Mouse (Mus musculus) midbrain, embryonic 16.5 days (tissue): ENCODE measurements around the gene Recql5. TPM values are rescaled to one million over a fixed set of nuclear protein-coding genes. Genes with fewer than 3 reads are reported as not detected.

Experiments used
- ATAC-seq: fragments of 200-750 bp; cut with Nextera tagmentation; 2 replicates; pipeline ENCODE4 v1.8.0; 2017; ENCODE audit warnings: moderate TSS enrichment
- H3K27ac ChIP-seq: fragments of 300-500 bp; sonication (generic); 2 replicates; pipeline ENCODE4 v1.5.1; 2014; ENCODE audit warnings: mild to moderate bottlenecking, low read length, mixed read lengths
- H3K27me3 ChIP-seq: fragments of 300-500 bp; sonication (generic); 2 replicates; pipeline ENCODE4 v1.6.1; 2014; ENCODE audit warnings: low read depth, low read length, mixed read lengths; ENCODE audit not compliant: control insufficient read depth, insufficient read depth
- H3K36me3 ChIP-seq: fragments of 300-500 bp; sonication (generic); 2 replicates; pipeline ENCODE4 v1.6.1; 2014; ENCODE audit warnings: mild to moderate bottlenecking, low read length, moderate library complexity, mixed read lengths; ENCODE audit not compliant: control insufficient read depth, insufficient read depth
- H3K4me1 ChIP-seq: fragments of 300-500 bp; sonication (generic); 2 replicates; pipeline ENCODE4 v1.6.1; 2014; ENCODE audit warnings: mild to moderate bottlenecking, low read length, mixed read lengths; ENCODE audit not compliant: control insufficient read depth, insufficient read depth
- H3K4me2 ChIP-seq: fragments of 300-500 bp; sonication (generic); 2 replicates; pipeline ENCODE4 v1.6.1; 2014; ENCODE audit warnings: mild to moderate bottlenecking, low read length, mixed read lengths
- H3K4me3 ChIP-seq: fragments of 300-500 bp; sonication (generic); 2 replicates; pipeline ENCODE4 v1.5.1; 2014; ENCODE audit warnings: low read depth, mild to moderate bottlenecking, low read length, moderate library complexity, mixed read lengths
- H3K9ac ChIP-seq: fragments of 300-500 bp; sonication (generic); 2 replicates; pipeline ENCODE4 v1.6.1; 2014; ENCODE audit warnings: low read depth, low read length, mixed read lengths
- H3K9me3 ChIP-seq: fragments of 300-500 bp; sonication (generic); replicated peaks from 2 replicates; pipeline ENCODE4 v1.6.1; 2014; ENCODE audit warnings: mild to moderate bottlenecking, low read length, mixed read lengths; ENCODE audit not compliant: control insufficient read depth, poor library complexity, severe bottlenecking
- WGBS: fragments of 180-500 bp; shearing (Covaris S2); extraction: QIAGEN DNeasy Blood & Tissue Kit; methylation state at CpG from one replicate; pipeline ENCODE4 v1.1.7; 2014; 5-methylcytosine and 5-hydroxymethylcytosine counted together
- polyA plus RNA-seq: library from polyadenylated mRNA; unstranded; fragments of >200 nt; fragmentation: Nextera tagmentation; extraction: Ambion mirVana; gene quantifications from 2 replicates; pipeline ENCODE4 v1.2.1, GENCODE M21; 2015

Gene Recql5
- polyA plus RNA-seq, 1 experiment from 2014 or later: 25.2 TPM

DNA sequence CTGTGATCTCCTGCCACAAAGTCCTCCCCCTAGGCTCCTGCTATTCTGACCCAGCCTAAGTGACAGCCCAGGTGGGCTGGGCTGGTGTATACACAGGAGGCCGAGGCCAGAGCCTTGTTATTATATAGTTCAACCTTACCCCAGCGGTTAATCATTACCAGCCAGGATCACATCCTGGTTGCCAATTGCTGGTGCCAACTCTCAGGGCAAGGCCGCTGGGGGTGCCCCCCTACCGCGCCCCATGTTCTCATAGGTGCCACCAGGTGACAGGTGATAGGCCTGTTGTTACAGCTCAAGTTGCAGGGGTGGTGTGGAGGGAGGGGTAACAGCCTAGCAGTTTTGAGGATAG, 89.4 kb downstream of the Recql5 start:
- 94% methylated on average over 5 of the region's 5 CpGs for WGBS
- Histone ChIP-seq H3K4me1 (no peaks in the 10 kb centered on the region), H3K4me3 (no peak overlapping the region), H3K9me3 (no peaks in the 10 kb centered on the region), H3K4me2 (no peak overlapping the region), H3K27ac (no peak overlapping the region), H3K9ac (no peak overlapping the region), H3K36me3 (no peaks in the 10 kb centered on the region), H3K27me3 (no peaks in the 10 kb centered on the region)
- ATAC-seq: no peak

DNA sequence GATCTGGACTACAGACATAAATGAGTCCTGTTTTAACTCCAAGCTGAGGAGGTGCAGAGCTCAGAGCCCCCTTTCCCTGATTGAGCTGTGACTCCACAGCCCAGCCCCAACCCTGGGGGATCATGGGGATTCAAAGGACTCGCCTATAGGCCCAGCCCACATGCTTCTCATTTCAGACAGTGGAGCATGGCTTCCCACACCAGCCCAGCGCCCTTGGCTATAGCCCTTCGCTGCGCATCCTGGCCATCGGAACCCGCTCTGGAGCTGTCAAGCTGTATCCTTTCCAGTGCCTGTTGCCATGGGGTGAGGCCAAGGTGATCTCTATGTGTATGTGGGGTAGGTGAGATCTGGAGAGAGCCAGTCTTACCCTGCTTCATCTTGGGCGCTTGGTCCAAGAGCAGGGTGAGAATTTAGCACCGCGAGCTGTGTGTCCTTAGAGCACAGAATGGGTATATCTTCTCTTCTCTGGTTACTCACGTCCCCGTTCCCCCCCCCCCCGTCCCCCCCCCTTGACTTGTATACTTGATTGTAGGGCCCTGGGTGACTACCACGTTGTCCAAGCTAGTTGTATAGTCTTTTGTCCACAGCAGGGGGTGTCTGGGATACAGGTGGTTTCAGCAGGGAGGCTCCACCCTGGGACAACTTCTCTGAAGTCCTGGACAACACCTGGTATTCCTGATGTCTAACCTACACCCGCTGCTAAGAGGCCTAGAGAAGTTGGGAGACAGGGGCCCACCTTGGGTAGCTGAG, 90.0 kb downstream of the Recql5 start:
- Histone ChIP-seq H3K9ac (no peak overlapping the region), H3K27me3 (no peaks in the 10 kb centered on the region)
- 80% methylated on average over 11 of the region's 14 CpGs for WGBS

More for the DNA sequence above, 90.0 kb downstream of the Recql5 start:
- no peak overlapping the region for H3K4me2 ChIP-seq
- H3K4me1 ChIP-seq: no peaks in the 10 kb centered on the region
- no peak overlapping the region for H3K27ac ChIP-seq
- H3K9me3 ChIP-seq: no peaks in the 10 kb centered on the region
- no peaks in the 10 kb centered on the region for H3K36me3 ChIP-seq
- H3K4me3 ChIP-seq: no peak overlapping the region
- no peak for ATAC-seq

Other genes with a start within 250 kb of the Recql5 start
- gene Grb2, start 224.9 kb downstream of the Recql5 start, polyA plus RNA-seq: 177 and 196 TPM in 2 replicates
- 25.1 and 25.6 TPM in 2 replicates for gene Tmem94, start 168.0 kb downstream of the Recql5 start, polyA plus RNA-seq
- gene Caskin2, start 119.8 kb downstream of the Recql5 start, polyA plus RNA-seq: 7.6 and 8.9 TPM in 2 replicates
- 23.7 and 24.2 TPM in 2 replicates for gene Tsen54, start 118.8 kb downstream of the Recql5 start, polyA plus RNA-seq
- 0.82 and 1.0 TPM in 2 replicates for gene Llgl2, start 109.4 kb downstream of the Recql5 start, polyA plus RNA-seq
- 0.09 TPM in 1 of 2 replicates, not detected in the other for gene Myo15b, start 75.1 kb downstream of the Recql5 start, polyA plus RNA-seq
- 1.4 and 1.5 TPM in 2 replicates for gene Smim5, start 33.5 kb downstream of the Recql5 start, polyA plus RNA-seq
- gene Smim6, start 21.5 kb downstream of the Recql5 start, polyA plus RNA-seq: 0.44 and 0.87 TPM in 2 replicates
- 49.0 and 51.5 TPM in 2 replicates for gene Sap30bp, start 195 bp downstream of the Recql5 start, polyA plus RNA-seq
- 0.57 and 0.64 TPM in 2 replicates for gene Itgb4, start 41.2 kb upstream of the Recql5 start, polyA plus RNA-seq
- gene Galk1, start 79.2 kb upstream of the Recql5 start, polyA plus RNA-seq: 57.2 and 64.1 TPM in 2 replicates
- 2,051 and 2,173 TPM in 2 replicates for gene H3f3b, start 94.5 kb upstream of the Recql5 start, polyA plus RNA-seq
- gene Unk, start 96.8 kb upstream of the Recql5 start, polyA plus RNA-seq: 36.4 and 36.6 TPM in 2 replicates
- gene Unc13d, start 144.5 kb upstream of the Recql5 start, polyA plus RNA-seq: 0.78 and 0.93 TPM in 2 replicates
- 159 and 206 TPM in 2 replicates for gene Wbp2, start 153.5 kb upstream of the Recql5 start, polyA plus RNA-seq
- gene Trim47, start 193.7 kb upstream of the Recql5 start, polyA plus RNA-seq: 9.5 and 12.7 TPM in 2 replicates
- 2.2 and 2.3 TPM in 2 replicates for gene Trim65, start 197.7 kb upstream of the Recql5 start, polyA plus RNA-seq
- gene Mrpl38, start 205.4 kb upstream of the Recql5 start, polyA plus RNA-seq: 80.3 and 84.6 TPM in 2 replicates
- 69.4 and 77.1 TPM in 2 replicates for gene Fbf1, start 234.7 kb upstream of the Recql5 start, polyA plus RNA-seq